Mouse (Mus musculus) frontal cortex, adult 2 months (tissue): ENCODE measurements around the gene Wdr81. TPM values are rescaled to one million over a fixed set of nuclear protein-coding genes. Genes with fewer than 3 reads are reported as not detected.

Experiments used
- DNase-seq, 2 experiments: peaks; one replicate each; pipeline ENCODE4 v3.0.0; 2022; ENCODE audit warnings: low spot score in 1 of 2; ENCODE audit errors: extremely low spot score in 1 of 2
- polyA plus RNA-seq: library from polyadenylated mRNA; depleted of rRNA; stranded (reverse); fragments of >200 nt; gene quantifications from 2 replicates; pipeline ENCODE4 v1.2.3, GENCODE M21; 2012; rRNA removed

Gene Wdr81
- polyA plus RNA-seq = 13.2 and 14.4 TPM in 2 replicates

DNA sequence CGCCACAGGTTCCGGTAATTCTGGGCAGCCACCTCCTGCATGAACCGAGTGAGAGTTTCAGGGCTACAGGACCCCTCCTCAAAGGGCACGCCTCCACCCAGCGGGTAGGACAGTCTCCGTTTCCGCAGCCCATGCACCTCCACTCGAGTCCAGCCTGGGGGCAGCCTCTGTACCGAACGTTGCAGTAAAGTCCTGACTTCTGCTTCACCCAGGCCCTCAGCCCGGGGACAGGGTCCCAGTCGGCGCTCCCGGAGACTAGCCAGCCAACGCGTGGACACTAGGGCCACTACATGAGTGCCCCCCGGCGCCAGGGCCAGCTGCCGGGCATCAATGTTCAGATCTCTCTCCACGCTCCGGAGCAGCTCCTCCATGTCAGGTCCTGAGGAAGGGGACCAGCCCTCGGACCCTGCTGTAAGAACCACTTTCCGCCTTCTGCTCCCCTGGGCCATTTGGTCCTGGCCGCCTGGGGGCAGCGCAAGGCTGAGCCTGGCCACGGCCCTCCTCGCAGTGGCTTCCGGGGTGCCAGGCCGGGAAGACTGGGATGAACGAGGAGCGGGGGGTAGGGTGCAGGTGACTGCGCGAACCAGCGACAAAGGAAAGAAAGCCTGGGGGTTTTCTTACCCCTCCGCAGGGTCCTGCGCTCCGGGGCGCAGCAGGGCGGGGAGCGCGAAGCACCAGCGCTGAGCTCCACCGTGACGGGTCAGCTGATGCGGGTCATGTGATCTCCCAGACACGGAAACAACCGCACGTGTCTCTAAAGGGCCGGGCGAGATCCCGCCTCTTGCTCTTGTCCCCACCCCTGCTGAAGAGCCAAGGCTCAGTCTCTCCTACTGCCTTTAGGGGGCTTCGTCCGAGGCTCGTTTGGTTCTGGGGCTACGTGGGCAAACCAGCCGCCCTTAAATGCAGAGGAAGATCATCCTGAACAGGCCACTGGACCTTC is at the start of gene Wdr81:
Gene Wdr81, minus strand, starts transcription at position 727 of the 940 bp plus-strand sequence.
- DNase-seq = peak; percentile 85 to 90

GRCm38 (mm10) chr11:75498126-75498525 is 43.6 kb upstream of the Wdr81 start:
- no peak for DNase-seq

- no peak for DNase-seq
Measured at GRCm38 (mm10) chr11:75494296-75495049, 40.0 kb upstream of the Wdr81 start.

DNA sequence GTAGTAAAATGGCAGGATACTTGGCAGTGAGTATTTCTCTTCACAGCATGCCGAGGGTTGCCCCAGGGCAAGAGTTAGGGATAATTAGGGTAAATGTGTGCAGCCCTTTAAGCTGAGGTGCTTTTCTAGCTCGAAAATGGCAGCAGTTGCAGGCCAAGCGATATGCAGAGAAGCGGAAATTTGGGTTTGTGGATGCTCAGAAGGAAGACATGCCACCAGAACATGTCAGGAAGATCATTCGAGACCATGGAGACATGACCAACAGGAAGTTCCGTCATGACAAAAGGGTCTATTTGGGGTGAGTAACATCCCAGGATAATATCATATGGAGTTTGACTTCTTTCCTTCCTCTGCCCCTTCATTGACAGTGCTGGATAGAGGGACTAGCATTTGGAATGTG is 33.0 kb upstream of the Wdr81 start:
- no peak for DNase-seq

- DNase-seq = peak; percentile 98 to 99
Measured at GRCm38 (mm10) chr11:75486601-75487285, 32.2 kb upstream of the Wdr81 start, which contains the start of gene Prpf8. Prpf8 (plus strand) TSS chr11:75486816.

GRCm38 (mm10) chr11:75486192-75486591 is 31.7 kb upstream of the Wdr81 start:
- no peak for DNase-seq

GRCm38 (mm10) chr11:75473376-75473775 is 18.9 kb upstream of the Wdr81 start:
- DNase-seq = no peak

DNA sequence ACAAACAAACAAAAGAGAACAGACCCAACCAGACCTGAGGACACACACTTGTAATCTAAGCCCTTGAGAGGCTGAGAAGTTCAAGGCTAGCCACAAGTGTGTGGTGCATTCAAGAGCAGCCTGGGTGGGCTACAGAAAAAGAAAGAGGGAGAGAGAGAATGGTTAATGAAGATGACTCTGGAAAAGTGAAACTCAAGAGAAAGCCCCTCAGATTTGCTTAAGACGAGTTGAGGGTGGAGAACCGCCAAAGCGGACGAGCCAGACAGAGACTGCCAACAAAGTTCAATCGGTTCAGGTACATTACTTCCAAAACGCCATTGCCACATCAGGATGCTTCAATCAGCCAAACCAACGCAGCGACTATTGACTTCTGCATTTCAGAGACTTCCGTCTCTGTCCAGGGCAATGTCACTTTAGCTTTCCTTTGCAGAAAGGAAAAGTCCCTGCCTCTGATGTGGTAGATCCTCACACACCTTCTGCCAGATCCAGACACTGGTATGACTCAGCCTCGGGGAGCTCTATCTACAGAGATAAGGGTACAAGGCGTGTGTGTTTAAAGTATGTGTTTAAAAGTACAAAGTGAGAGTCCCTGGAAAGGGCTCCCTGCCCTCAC is 18.1 kb upstream of the Wdr81 start:
- no peak for DNase-seq

GRCm38 (mm10) chr11:75470675-75471074 is 16.2 kb upstream of the Wdr81 start:
- DNase-seq = no peak

GRCm38 (mm10) chr11:75469261-75469660 is 14.7 kb upstream of the Wdr81 start:
- no peak for DNase-seq

- DNase-seq = no peak
Measured at GRCm38 (mm10) chr11:75468410-75468809, 13.9 kb upstream of the Wdr81 start.

- DNase-seq = no peak
Measured at GRCm38 (mm10) chr11:75467512-75468215, 13.1 kb upstream of the Wdr81 start.

DNA sequence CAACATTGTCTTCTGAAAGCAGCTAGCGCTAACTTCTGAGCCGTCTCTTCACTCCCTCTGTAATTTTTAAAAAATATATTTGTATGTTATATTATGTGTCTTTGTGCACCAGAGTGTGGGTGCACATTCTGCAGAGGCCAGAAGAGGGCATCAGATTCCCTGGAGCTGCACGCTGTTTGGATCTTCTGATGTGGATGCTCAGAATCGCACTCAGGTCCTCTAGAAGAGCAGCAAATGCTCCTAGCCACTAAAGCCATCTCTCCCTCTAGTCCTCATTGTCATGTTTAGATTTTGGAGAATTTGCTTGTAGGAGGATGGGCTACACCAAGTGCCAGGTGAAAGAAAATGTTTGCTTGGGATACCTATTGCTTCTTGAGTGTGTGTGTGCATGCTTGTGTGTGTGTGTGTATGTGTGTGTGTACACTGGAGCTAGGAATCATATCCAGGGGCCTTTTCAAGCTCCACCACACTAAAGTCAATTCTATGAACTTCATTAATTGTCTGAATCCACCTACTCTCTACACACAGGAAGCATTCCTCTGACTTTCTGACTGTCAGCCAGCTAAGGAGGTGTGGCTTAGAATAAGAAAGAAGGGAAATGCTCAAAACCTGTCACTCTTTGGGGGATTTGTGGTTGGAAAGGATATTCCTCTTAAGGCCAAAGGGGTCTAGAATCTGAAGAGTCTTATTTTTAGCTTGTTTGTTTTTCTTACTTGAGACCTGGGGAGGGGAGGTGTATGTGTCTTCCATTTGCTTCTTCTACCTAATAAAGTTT is 12.4 kb upstream of the Wdr81 start:
- no peak for DNase-seq

- no peak for DNase-seq
Measured at GRCm38 (mm10) chr11:75465051-75465450, 10.5 kb upstream of the Wdr81 start.

- no peak for DNase-seq
Measured at GRCm38 (mm10) chr11:75464417-75464816, 9.9 kb upstream of the Wdr81 start.

DNA sequence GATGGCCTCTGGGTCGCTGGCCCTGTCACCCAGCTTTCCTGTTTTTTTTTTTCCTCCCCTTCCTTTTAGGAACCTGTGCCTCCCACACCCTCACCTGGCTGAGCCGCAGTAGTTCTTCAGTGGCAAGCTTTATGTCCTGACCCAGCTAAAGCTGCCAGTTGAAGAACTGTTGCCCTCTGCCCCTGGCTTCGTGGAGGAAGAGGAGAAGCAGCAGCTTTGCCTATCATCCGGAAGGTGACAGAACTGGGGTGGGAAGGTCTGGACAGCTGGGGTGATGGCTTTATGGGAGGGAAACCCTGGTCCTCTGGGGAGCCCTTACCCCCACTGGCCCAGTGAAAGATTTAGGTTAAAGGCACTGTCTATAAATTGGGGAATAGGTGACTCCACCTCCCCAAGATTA is 9.1 kb upstream of the Wdr81 start:
- no peak for DNase-seq

GRCm38 (mm10) chr11:75462865-75463336 is 8.4 kb upstream of the Wdr81 start:
- DNase-seq = peak in 1 of 2 experiments; percentile 73

GRCm38 (mm10) chr11:75462253-75462783 is 7.8 kb upstream of the Wdr81 start:
- DNase-seq = peak in 1 of 2 experiments; percentile 44
